Mouse (Mus musculus) frontal cortex, postnatal 36 days (tissue): ENCODE measurements at regions not wholly inside any gene's neighbourhood (a gene's known extent, or its start where the extent isn't known, plus 50 kb on each side); places are given as distances from the start of the nearest gene placed in this dataset.

Experiments
- DNase-seq, 2 experiments: peaks; one replicate each; pipeline ENCODE4 v3.0.0; 2022; ENCODE audit warnings: low spot score in 2 of 2

DNA sequence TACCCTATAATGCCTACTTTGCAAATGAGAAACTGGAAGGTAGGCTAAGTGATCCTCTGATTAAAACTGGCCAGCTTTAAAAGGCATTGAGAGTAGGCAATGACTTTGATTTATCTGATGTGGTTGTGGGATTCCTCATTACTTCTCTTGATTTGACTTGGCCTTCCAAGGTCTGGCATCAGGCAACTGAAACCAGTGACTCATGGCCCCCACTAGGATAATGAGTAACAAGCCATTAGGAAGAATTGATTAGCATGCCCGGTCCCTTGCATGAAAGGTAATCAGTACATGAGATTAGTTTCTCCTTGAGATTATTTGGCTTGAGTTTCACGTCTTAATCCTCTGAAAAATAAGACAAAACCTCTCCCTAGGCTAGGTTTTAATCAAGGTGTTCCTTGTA, 56.8 kb upstream of the Magi1 start:
- DNase-seq: no peak

GRCm38 (mm10) chr6:94336168-94336567, 52.5 kb upstream of the Magi1 start:
- DNase-seq: no peak
